Mouse (Mus musculus): ENCODE measurements at regions not wholly inside any gene's neighbourhood (a gene's known extent, or its start where the extent isn't known, plus 50 kb on each side); places are given as distances from the start of the nearest gene placed in this dataset.

DNA sequence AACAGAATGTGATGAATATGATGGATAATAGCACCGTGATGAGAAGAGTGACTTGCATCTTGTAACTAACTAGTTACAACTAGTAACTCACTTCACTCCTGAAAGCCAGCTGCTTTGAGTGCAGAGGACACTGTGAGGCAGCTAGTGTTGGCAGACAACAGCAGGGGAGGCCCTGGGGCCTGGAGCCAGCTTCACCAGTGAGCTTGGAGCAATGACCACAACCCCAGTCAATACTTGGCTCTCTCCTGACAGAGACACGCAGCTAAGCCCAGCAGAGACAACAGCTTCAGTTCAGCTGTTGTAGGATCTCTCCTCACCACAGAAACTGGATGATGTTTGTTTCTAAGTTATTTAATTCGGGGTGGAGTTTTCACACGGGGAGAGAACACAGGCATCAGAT is 209.6 kb upstream of the N4bp1 start:
- TF ChIP-seq CTCF (IDR thresholded peaks at IDR 0.05; ENCODE audit: borderline replicate concordance, control insufficient read depth, extremely low read depth, insufficient read depth, low read length, poor library complexity) (no peak), POLR2A (IDR thresholded peaks at IDR 0.05; ENCODE audit: control insufficient read depth, extremely low read depth, insufficient read depth, low read length, poor library complexity) (no peak)

All from thymus, adult 2 months (tissue).